Mouse (Mus musculus): ENCODE data around the gene Fbxo44. TPM values are rescaled to one million over a fixed set of nuclear protein-coding genes. Genes with fewer than 3 reads are reported as not detected.
"Not testable (repeated sequence)": the region's sequence is repeated elsewhere in the genome, so short reads cannot be mapped to it uniquely, and the experiment has no call there.

The Fbxo44 gene
- polyA plus RNA-seq (2021), result 29.7 TPM

DNA sequence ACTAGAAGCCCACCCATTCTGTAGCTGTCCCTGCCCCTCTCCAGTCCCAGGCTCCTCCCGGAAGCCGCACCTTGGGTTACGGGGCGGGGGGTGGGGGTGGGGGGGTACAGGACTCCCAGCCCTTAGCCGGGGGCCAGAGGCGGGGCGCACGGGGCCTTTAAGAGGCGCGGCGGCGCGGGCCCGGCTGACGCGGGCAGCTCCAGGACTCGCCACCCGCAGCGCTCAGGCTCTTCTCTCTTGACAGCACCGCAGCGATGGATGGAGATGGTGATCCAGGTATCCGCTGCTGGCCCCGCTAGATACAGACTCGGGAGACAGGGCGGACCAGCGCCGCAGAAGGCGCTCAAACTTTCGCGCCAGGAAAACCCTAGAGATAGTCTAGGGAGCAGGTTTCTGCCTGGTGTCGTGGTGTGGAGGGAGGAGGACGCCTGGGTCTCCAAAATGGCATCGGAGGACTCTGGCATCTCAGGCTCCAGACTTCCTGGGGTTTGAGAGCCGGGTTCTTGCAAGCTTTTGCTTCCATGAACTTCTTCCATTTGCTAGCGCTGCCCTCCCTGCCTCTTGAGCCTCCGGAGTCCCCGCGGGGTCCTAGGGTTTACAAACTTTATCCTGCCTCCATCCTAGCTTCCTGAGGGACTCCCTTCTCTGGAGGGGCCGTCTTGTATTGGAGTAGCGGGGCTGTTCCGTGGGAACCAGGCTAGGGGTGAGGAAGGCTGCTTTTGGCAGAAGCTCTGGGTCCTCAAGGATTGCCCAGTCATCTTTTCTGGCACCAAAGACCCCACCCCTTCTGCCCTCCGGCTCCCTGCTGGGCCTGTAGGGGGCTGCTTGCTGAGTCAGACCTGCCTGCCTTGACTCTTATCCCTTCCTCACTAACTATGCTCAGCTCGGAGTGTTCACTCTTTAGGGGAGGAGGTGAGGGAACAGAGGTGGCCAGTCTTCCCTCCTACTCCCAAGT lies at the start of gene Fbxo44, which contains the start of gene Fbxo2:
Gene Fbxo44 (minus strand): TSS at position 47 of the 955 bp plus-strand sequence.
Gene Fbxo2 (plus strand): TSS at position 186 of the 955 bp plus-strand sequence.
- TF ChIP-seq CTCF (IDR thresholded peaks at IDR 0.05), result no peak
- in situ Hi-C loops (cut with MboI; ENCODE audit: low pct_unique_long_range_greater_than_20kb), result no loop called here
- no peaks in the 10 kb centered on the region for H3K27me3 ChIP-seq
- POLR2A ChIA-PET, result interaction anchor here (0.7 to 1.2 kb wide), 2 partner anchors 59 to 417 kb away, joined by 3 read pairs; no protein-coding TSS in a partner anchor
- DNase-seq (ENCODE audit: low read depth, low spot score) (no peak), ATAC-seq (peak; percentile 44)
- CTCF ChIA-PET, result interaction anchor here (1.1 to 1.9 kb wide), 2 partner anchors 21 to 46 kb away, joined by 3 to 7 read pairs; no protein-coding TSS in a partner anchor

- ChIA-PET POLR2A (no interaction called here), CTCF (no interaction called here)
- no peak for TF ChIP-seq CTCF (IDR thresholded peaks at IDR 0.05)
- ATAC-seq (no peak), DNase-seq (ENCODE audit: low read depth, low spot score) (no peak)
- H3K27me3 ChIP-seq, result no peaks in the 10 kb centered on the region
- in situ Hi-C loops (cut with MboI; ENCODE audit: low pct_unique_long_range_greater_than_20kb), result no loop called here
Measured at GRCm38 (mm10) chr4:148204873-148205232, 44.6 kb upstream of the Fbxo44 start.

- ChIA-PET CTCF (no interaction called here), POLR2A (no interaction called here)
- TF ChIP-seq CTCF (IDR thresholded peaks at IDR 0.05), result no peak
- in situ Hi-C loops (cut with MboI; ENCODE audit: low pct_unique_long_range_greater_than_20kb), result no loop called here
- H3K27me3 ChIP-seq, result no peaks in the 10 kb centered on the region
- no peak for ATAC-seq
- no peak for DNase-seq (ENCODE audit: low read depth, low spot score)
Measured at GRCm38 (mm10) chr4:148204061-148204872, 44.0 kb upstream of the Fbxo44 start.

DNA sequence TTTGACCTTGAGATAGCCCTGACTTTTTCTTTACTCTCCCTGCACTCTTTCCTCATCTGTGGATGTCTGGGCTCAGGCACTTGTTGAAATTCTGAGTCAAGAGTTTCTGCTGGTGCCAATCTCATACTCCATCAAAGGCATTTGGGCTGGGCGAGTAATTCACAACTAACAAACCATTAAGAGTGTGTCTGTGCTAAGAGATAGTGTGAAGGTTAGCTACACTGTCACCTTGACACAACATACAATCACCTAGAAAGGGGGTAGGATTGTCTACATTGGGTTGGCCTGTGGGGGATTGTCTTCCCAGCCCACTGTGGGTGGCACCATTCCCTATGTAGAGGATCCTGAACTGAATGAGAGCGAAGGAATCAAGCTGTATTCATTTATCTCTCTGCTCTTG lies 43.3 kb upstream of the Fbxo44 start:
- ATAC-seq, result no peak

GRCm38 (mm10) chr4:148198721-148199120 lies 38.4 kb upstream of the Fbxo44 start:
- TF ChIP-seq CTCF (IDR thresholded peaks at IDR 0.05), result no peak
- in situ Hi-C loops (cut with MboI; ENCODE audit: low pct_unique_long_range_greater_than_20kb), result no loop called here
- ChIA-PET POLR2A (no interaction called here), CTCF (no interaction called here)
- peaks cover 3% of the 10 kb centered on the region for H3K27me3 ChIP-seq
- no peak for DNase-seq (ENCODE audit: low read depth, low spot score)
- no peak for ATAC-seq

More for the DNA sequence above, 43.3 kb upstream of the Fbxo44 start:
- ChIA-PET POLR2A (no interaction called here), CTCF (no interaction called here)
- TF ChIP-seq CTCF (IDR thresholded peaks at IDR 0.05), result no peak
- H3K27me3 ChIP-seq, result no peaks in the 10 kb centered on the region
- in situ Hi-C loops (cut with MboI; ENCODE audit: low pct_unique_long_range_greater_than_20kb), result no loop called here
- no peak for DNase-seq (ENCODE audit: low read depth, low spot score)

DNA sequence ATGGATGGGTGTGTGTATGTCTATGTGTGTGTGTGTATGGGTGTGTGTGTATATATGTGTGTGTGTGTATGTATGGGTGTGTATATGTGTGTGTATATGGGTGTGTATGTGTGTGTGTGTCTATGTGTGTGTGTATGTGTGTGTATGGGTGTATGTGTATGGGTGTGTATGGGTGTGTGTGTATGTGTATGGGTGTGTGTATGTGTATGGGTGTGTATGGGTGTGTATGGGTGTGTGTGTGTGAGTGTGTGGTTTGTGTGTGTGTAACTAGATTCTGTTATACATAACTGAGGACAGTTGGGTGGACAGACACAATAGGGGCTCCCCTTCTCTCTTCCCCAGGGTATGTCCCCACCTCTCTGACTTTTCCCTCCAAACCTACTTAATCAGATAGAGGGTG lies 34.1 kb upstream of the Fbxo44 start:
- no peak for DNase-seq (ENCODE audit: low read depth, low spot score)
- ATAC-seq, result no peak
- in situ Hi-C loops (cut with MboI; ENCODE audit: low pct_unique_long_range_greater_than_20kb), result no loop called here
- POLR2A ChIA-PET, result no interaction called here
- peaks cover 3% of the 10 kb centered on the region for H3K27me3 ChIP-seq
- CTCF ChIA-PET, result no interaction called here
- no peak for TF ChIP-seq CTCF (IDR thresholded peaks at IDR 0.05)

- TF ChIP-seq CTCF (IDR thresholded peaks at IDR 0.05), result no peak
- ChIA-PET POLR2A (no interaction called here), CTCF (no interaction called here)
- H3K27me3 ChIP-seq, result peaks cover 3% of the 10 kb centered on the region
- in situ Hi-C loops (cut with MboI; ENCODE audit: low pct_unique_long_range_greater_than_20kb), result no loop called here
- DNase-seq (ENCODE audit: low read depth, low spot score) (no peak), ATAC-seq (no peak)
Measured at GRCm38 (mm10) chr4:148192707-148193245, 32.5 kb upstream of the Fbxo44 start.

DNA sequence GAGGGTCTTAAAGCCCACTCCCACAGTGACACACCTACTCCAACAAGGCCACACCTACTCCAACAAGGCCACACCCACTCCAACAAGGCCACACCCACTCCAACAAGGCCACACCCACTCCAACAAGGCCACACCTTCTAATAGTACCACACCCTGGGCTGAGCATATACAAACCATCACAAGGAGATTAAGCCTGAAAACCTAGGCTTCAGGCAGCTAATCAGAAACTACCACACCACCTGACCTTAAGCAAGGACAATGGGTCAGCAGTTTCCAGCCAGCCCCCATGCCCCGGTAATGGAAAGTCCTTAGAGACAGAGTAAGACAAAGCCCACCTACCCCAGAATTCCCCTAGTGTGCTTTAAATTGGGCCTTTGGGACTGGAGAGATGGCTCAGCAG lies 28.5 kb upstream of the Fbxo44 start:
- ATAC-seq; H3K27me3 ChIP-seq; POLR2A ChIA-PET; CTCF ChIA-PET; in situ Hi-C loops (cut with MboI; ENCODE audit: low pct_unique_long_range_greater_than_20kb); DNase-seq (ENCODE audit: low read depth, low spot score): not testable (repeated sequence)

DNA sequence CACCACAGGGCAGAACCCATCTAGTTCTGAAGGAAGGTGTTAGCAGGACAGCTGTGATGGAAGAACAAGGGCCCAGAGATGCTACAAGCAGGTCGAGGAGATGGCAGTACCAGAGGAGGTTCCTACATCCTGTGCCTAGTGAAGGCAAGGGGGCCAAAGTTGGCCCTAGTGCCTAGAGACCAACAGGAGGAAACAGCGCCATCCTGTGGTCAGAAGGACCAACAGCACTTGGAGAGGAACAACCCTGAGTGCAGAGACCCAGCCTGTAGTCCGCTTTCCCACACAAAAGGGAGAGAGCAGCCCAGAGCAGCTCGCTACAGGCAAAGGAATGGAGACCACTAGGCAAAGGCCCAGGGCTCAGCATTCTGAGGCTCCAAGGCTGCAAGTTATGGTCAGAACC lies 25.5 kb upstream of the Fbxo44 start:
- TF ChIP-seq CTCF (IDR thresholded peaks at IDR 0.05), result no peak
- ATAC-seq (no peak), DNase-seq (ENCODE audit: low read depth, low spot score) (no peak)
- ChIA-PET POLR2A (no interaction called here), CTCF (no interaction called here)
- in situ Hi-C loops (cut with MboI; ENCODE audit: low pct_unique_long_range_greater_than_20kb), result no loop called here
- H3K27me3 ChIP-seq, result no peaks in the 10 kb centered on the region

GRCm38 (mm10) chr4:148184564-148184963 lies 24.3 kb upstream of the Fbxo44 start:
- in situ Hi-C loops (cut with MboI; ENCODE audit: low pct_unique_long_range_greater_than_20kb), result no loop called here
- no peak for ATAC-seq
- CTCF ChIA-PET, result no interaction called here

DNA sequence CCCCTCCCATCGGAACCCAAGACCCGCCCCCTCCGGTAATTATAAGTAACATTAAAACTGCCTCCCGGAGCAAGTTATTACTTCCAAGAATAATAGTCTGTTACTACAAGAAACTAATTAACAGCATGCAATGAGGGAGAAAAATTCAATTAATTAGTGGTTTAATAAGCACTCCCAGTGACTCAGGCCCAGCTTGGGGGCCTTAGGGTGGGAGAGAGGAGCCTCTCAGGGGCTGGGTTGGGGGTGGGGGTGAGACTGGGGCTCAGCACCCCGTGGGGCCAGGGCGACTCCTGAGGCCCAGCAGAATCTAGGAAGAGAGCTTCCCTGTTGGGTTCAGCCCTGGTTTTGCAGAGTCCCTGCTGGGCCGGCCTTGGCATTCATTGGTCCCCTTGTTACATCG lies 22.1 kb upstream of the Fbxo44 start:
- POLR2A ChIA-PET, result no interaction called here
- CTCF ChIA-PET, result interaction anchor here (1.0 kb wide), 1 partner anchor 12 kb away, joined by 3 read pairs; no protein-coding TSS in a partner anchor
- in situ Hi-C loops (cut with MboI; ENCODE audit: low pct_unique_long_range_greater_than_20kb), result no loop called here

More at GRCm38 (mm10) chr4:148184564-148184963, 24.3 kb upstream of the Fbxo44 start:
- no peak for TF ChIP-seq CTCF (IDR thresholded peaks at IDR 0.05)
- POLR2A ChIA-PET, result no interaction called here
- DNase-seq (ENCODE audit: low read depth, low spot score), result no peak
- H3K27me3 ChIP-seq, result no peaks in the 10 kb centered on the region

More for the DNA sequence above, 22.1 kb upstream of the Fbxo44 start:
- H3K27me3 ChIP-seq, result no peaks in the 10 kb centered on the region
- TF ChIP-seq CTCF (IDR thresholded peaks at IDR 0.05), result no peak
- ATAC-seq (no peak), DNase-seq (ENCODE audit: low read depth, low spot score) (no peak)
